Mouse (Mus musculus): ENCODE measurements around the gene Ruvbl2. TPM values are rescaled to one million over a fixed set of nuclear protein-coding genes. Genes with fewer than 3 reads are reported as not detected.
"Not testable (repeated sequence)": the region's sequence is repeated elsewhere in the genome, so short reads cannot be mapped to it uniquely, and the experiment has no call there.

Ruvbl2 gene
- polyA plus RNA-seq, 1 experiment from 2014 or later = 173 TPM

DNA sequence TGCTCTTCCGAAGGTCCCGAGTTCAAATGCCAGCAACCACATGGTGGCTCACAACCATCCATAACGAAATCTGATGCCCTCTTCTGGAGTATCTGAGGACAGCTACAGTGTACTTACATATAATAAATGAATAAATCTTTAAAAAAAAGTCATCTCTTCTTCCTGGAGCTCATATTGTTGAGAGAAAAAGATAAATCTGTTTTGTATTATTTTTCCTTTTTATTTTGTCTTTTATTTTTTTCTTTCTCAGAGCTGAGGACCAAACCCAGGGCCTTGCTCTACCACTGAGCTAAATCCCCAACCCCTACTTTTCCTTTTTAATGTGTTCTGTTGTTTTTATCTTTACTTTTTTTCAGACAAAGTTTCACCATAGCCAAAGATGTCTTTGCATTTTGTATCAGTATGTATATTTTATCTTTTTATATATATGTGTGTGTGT is 41.5 kb downstream of the Ruvbl2 start:
- Histone ChIP-seq H3K4me3 (ENCODE audit: low read depth, low read length) (peak overlapping the region; percentile 75), H3K4me2 (peak overlapping the region; percentile 69), H3K36me3 (ENCODE audit: insufficient read depth) (peaks cover 30% of the 10 kb centered on the region), H3K27ac (ENCODE audit: low read depth) (peak overlapping the region; percentile 85)
- ATAC-seq (ENCODE audit: insufficient read depth) = peak; percentile 42
- not testable (repeated sequence) for DNase-seq; H3K27me3 ChIP-seq (ENCODE audit: insufficient read depth, low read length); H3K9me3 ChIP-seq (ENCODE audit: low read depth, low read length); H3K4me1 ChIP-seq (ENCODE audit: insufficient read depth); H3K9ac ChIP-seq
- WGBS = 10% methylated on average over 3 of the region's 3 CpGs
- TF ChIP-seq CTCF (IDR thresholded peaks at IDR 0.05; ENCODE audit: low read depth) = peak; percentile 24; the same call in 1 of the 2 replicates

DNA sequence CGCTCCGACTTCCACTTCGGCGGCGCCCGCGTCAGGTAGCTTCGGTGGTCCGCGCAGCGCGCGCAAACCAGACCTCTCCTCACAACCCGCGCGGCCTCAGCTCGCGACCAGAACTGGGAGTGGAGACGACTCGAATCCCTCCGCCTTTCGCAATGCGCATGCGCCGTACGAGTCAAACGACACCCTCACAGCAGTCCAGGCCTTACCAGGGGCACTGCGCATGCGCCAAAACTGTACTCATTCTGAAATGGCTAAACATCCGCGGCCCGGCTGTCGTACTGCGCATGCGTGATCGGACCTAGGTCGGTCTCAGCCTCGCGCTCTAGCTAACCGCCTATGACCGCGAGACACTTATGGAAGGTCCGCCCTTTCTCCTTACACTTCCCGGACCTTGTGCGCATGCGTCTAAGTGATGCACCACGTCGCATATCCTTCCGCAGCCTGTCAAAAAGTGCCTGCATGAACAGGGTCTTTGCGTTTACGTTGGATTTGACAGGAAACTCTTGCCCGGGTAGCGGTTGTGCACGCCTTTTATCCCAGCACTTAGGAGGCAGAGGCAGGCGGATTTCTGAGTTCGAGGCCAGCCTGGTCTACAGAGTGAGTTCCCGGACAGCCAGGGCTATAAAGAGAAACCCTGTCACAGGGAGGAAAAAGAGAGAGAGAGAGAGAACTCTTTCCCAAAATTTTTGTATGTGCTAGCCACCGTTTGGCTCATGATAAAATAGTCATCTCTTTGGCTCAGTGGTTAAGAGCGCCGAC is 42.1 kb downstream of the Ruvbl2 start, which contains the start of gene Snrnp70:
TSS of gene Snrnp70 (minus strand) at position 165 of the 759 bp plus-strand sequence.
- Histone ChIP-seq H3K4me1 (ENCODE audit: insufficient read depth) (peaks cover 6% of the 10 kb centered on the region), H3K27me3 (ENCODE audit: insufficient read depth, low read length) (no peaks in the 10 kb centered on the region), H3K27ac (ENCODE audit: low read depth) (peak within 1 kb of the TSS; percentile 99), H3K4me3 (ENCODE audit: low read depth, low read length) (peak within 1 kb of the TSS; percentile 75), H3K9ac (peak within 1 kb of the TSS; percentile 90), H3K4me2 (peak within 1 kb of the TSS; percentile 100), H3K9me3 (ENCODE audit: low read depth, low read length) (no peaks in the 10 kb centered on the region), H3K36me3 (ENCODE audit: insufficient read depth) (peaks cover 33% of the 10 kb centered on the region)
- TF ChIP-seq CTCF (IDR thresholded peaks at IDR 0.05; ENCODE audit: low read depth) = 0 out of 2 replicates have a peak, but pooled peaks have one; percentile 0
- WGBS = under 1% methylated on average over 60 of the region's 60 CpGs
- peak; percentile 98 for ATAC-seq (ENCODE audit: insufficient read depth)
- peak; percentile 100 for DNase-seq

DNA sequence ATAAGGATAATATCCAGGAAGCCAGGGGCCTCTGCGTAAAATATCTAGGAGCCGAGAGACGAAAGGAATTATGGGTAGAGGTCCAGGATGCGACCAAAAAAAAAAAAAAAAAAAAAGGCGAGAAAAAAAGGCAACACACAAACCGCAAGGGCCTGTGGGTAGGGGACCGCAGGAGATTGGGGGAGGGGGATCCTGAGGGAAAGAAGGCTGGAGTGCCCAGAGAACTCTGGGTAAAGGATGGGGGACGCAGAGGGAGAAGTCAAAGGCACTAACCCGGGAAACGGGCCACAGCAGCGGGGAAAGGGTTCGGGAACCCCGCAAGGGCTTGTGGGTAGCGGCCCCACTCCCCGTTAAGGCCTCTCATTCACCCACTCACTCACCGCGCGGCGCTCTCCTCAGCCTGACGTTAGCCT is 42.8 kb downstream of the Ruvbl2 start:
- H3K9me3 ChIP-seq (ENCODE audit: low read depth, low read length) = no peaks in the 10 kb centered on the region
- H3K4me1 ChIP-seq (ENCODE audit: insufficient read depth) = peaks cover 6% of the 10 kb centered on the region
- peak overlapping the region; percentile 100 for H3K4me2 ChIP-seq
- peak overlapping the region; percentile 99 for H3K27ac ChIP-seq (ENCODE audit: low read depth)
- no peak for TF ChIP-seq CTCF (IDR thresholded peaks at IDR 0.05; ENCODE audit: low read depth)
- H3K27me3 ChIP-seq (ENCODE audit: insufficient read depth, low read length) = no peaks in the 10 kb centered on the region
- WGBS = 0% methylated on average over 19 of the region's 20 CpGs
- peak; percentile 85 for DNase-seq
- H3K9ac ChIP-seq = peak overlapping the region; percentile 90
- H3K36me3 ChIP-seq (ENCODE audit: insufficient read depth) = peaks cover 40% of the 10 kb centered on the region
- ATAC-seq (ENCODE audit: insufficient read depth) = peak; percentile 69
- peak overlapping the region; percentile 75 for H3K4me3 ChIP-seq (ENCODE audit: low read depth, low read length)

DNA sequence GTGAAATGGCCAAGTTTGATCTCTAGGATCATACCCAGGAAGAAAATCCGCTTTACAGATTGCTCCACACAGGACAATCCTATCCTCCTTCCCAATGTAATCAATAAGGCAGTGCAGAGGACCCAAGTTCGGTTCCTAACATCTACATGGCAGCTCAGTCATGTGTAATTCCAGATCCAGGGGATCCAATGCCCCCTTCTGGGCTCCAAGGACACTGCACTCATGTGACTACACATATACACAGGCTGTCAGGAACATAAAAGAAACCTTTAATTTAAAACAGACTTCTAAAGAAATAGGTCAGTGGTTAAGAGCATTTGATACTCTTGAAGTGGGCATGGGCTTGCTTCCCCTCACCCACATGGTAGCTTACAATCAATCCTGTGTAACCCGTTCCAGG is 51.8 kb downstream of the Ruvbl2 start:
- ATAC-seq (ENCODE audit: insufficient read depth) (no peak), DNase-seq (peak; percentile 34)
- H3K9me3 ChIP-seq (ENCODE audit: low read depth, low read length) = no peaks in the 10 kb centered on the region
- no peak overlapping the region for H3K9ac ChIP-seq
- H3K4me3 ChIP-seq (ENCODE audit: low read depth, low read length) = no peak overlapping the region
- H3K4me1 ChIP-seq (ENCODE audit: insufficient read depth) = no peaks in the 10 kb centered on the region
- H3K27me3 ChIP-seq (ENCODE audit: insufficient read depth, low read length) = no peaks in the 10 kb centered on the region
- H3K27ac ChIP-seq (ENCODE audit: low read depth) = no peak overlapping the region
- H3K4me2 ChIP-seq = no peak overlapping the region
- peak; percentile 47 for TF ChIP-seq CTCF (IDR thresholded peaks at IDR 0.05; ENCODE audit: low read depth)
- 86% methylated on average over 3 of the region's 3 CpGs for WGBS
- peaks cover 100% of the 10 kb centered on the region for H3K36me3 ChIP-seq (ENCODE audit: insufficient read depth)

DNA sequence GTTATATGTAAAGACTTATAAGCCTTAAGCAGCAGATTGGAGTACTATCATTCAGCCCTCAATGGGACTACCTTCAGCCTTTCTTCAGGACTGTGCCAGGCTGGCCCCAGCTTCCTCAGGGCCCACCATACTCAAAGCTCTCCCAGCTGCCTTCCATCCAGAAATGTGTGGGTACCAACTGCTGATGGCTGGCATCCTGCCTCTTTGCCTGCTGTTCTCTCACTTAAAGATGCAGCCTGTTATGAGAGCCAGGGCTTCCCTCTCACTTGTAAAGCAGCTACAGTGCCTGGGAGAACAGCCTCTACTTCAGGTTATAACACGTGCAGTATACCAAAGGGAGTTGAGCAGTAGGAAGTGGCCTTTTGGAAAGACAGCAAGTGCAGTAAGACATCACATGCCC is 61.8 kb downstream of the Ruvbl2 start:
- Histone ChIP-seq H3K9ac (no peak overlapping the region), H3K27me3 (ENCODE audit: insufficient read depth, low read length) (no peaks in the 10 kb centered on the region), H3K27ac (ENCODE audit: low read depth) (no peak overlapping the region), H3K4me2 (no peak overlapping the region), H3K9me3 (ENCODE audit: low read depth, low read length) (no peaks in the 10 kb centered on the region), H3K4me1 (ENCODE audit: insufficient read depth) (no peaks in the 10 kb centered on the region), H3K36me3 (ENCODE audit: insufficient read depth) (peaks cover 90% of the 10 kb centered on the region), H3K4me3 (ENCODE audit: low read depth, low read length) (no peak overlapping the region)
- DNase-seq (no peak), ATAC-seq (ENCODE audit: insufficient read depth) (no peak)
- 73% methylated on average over 1 of the region's 1 CpGs for WGBS
- no peak for TF ChIP-seq CTCF (IDR thresholded peaks at IDR 0.05; ENCODE audit: low read depth)

DNA sequence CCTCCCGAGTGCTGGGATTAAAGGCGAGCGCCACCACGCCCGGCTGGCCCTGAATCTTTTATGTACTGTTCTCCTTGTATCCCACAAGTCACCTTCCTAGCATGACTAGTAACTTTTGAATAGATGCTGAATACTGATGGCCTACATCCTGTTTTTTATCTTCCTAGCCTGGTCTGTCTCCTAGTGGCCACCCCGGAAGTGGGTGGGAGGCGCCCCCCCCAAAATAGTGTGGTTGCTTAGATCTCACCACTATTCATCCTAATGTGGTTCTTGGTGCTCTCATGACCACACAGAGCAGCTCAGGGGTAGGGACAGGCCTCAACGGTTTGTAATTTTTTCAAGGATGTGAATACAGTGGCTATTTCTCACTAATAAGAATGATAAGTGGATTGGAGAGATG is 63.3 kb downstream of the Ruvbl2 start:
- H3K9ac ChIP-seq = no peak overlapping the region
- 86% methylated on average over 8 of the region's 8 CpGs for WGBS

DNA sequence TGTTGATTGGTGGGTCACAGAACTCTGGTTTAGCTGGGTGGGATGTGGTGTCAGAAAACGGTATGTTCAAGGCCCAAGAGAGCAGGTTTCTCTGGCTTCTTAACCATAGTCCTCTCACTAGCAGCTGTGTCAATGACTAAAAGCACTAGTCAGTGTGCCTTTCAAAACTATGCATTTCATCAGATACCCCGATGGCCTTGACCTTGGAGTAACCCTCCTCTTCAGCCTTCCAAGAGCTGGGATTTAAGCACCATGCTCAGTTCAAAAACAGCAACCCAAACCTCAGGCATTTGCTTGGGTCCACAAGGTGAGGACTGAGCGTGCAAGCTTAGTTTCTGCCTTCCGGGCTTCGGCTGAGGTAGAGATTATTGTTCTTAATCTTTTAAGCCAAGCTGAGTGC is 65.5 kb downstream of the Ruvbl2 start:
- Histone ChIP-seq H3K9ac (no peak overlapping the region), H3K27ac (ENCODE audit: low read depth) (no peak overlapping the region), H3K27me3 (ENCODE audit: insufficient read depth, low read length) (peaks cover 22% of the 10 kb centered on the region), H3K4me3 (ENCODE audit: low read depth, low read length) (no peak overlapping the region), H3K4me1 (ENCODE audit: insufficient read depth) (no peaks in the 10 kb centered on the region), H3K9me3 (ENCODE audit: low read depth, low read length) (no peaks in the 10 kb centered on the region), H3K4me2 (no peak overlapping the region), H3K36me3 (ENCODE audit: insufficient read depth) (peaks cover 53% of the 10 kb centered on the region)
- DNase-seq = no peak
- 84% methylated on average over 5 of the region's 5 CpGs for WGBS
- no peak for TF ChIP-seq CTCF (IDR thresholded peaks at IDR 0.05; ENCODE audit: low read depth)
- ATAC-seq (ENCODE audit: insufficient read depth) = no peak

More for the DNA sequence above, 63.3 kb downstream of the Ruvbl2 start:
- H3K36me3 ChIP-seq (ENCODE audit: insufficient read depth) = peaks cover 76% of the 10 kb centered on the region
- H3K4me1 ChIP-seq (ENCODE audit: insufficient read depth) = no peaks in the 10 kb centered on the region
- H3K4me2 ChIP-seq = no peak overlapping the region
- H3K27me3 ChIP-seq (ENCODE audit: insufficient read depth, low read length) = peaks cover 9% of the 10 kb centered on the region
- ATAC-seq (ENCODE audit: insufficient read depth) (no peak), DNase-seq (no peak)
- H3K27ac ChIP-seq (ENCODE audit: low read depth) = no peak overlapping the region
- H3K4me3 ChIP-seq (ENCODE audit: low read depth, low read length) = no peak overlapping the region
- H3K9me3 ChIP-seq (ENCODE audit: low read depth, low read length) = no peaks in the 10 kb centered on the region
- no peak for TF ChIP-seq CTCF (IDR thresholded peaks at IDR 0.05; ENCODE audit: low read depth)

Small RNAs within 50 kb of the gene (microRNA-seq; reads per million reads assigned to microRNA genes)
- not detected for gene Gm22133 (ENCODE audit: borderline number of aligned reads)

Other genes starting within 250 kb of the Ruvbl2 start
- gene Ccdc155, start 233.2 kb downstream of the Ruvbl2 start, polyA plus RNA-seq (2014; fragmentation: Nextera tagmentation; extraction: Ambion mirVana) = 0.19 and 0.38 TPM in 2 replicates
- 0.45 TPM in 1 of 2 replicates, not detected in the other for gene Dkkl1, start 225.9 kb downstream of the Ruvbl2 start, polyA plus RNA-seq (2014; fragmentation: Nextera tagmentation; extraction: Ambion mirVana)
- gene Tead2, start 222.3 kb downstream of the Ruvbl2 start, polyA plus RNA-seq (2014; fragmentation: Nextera tagmentation; extraction: Ambion mirVana) = 204 and 222 TPM in 2 replicates
- 2.1 and 2.9 TPM in 2 replicates for gene Cd37, start 199.0 kb downstream of the Ruvbl2 start, polyA plus RNA-seq (2014; fragmentation: Nextera tagmentation; extraction: Ambion mirVana)
- gene Slc6a16, start 197.0 kb downstream of the Ruvbl2 start, polyA plus RNA-seq (2014; fragmentation: Nextera tagmentation; extraction: Ambion mirVana) = not detected in 2 replicates
- not detected in 2 replicates for gene Slc6a21, start 160.6 kb downstream of the Ruvbl2 start, polyA plus RNA-seq (2014; fragmentation: Nextera tagmentation; extraction: Ambion mirVana)
- gene Trpm4, start 104.3 kb downstream of the Ruvbl2 start, polyA plus RNA-seq (2014; fragmentation: Nextera tagmentation; extraction: Ambion mirVana) = 11.4 and 15.7 TPM in 2 replicates
- 0.58 and 1.2 TPM in 2 replicates for gene Hrc, start 102.8 kb downstream of the Ruvbl2 start, polyA plus RNA-seq (2014; fragmentation: Nextera tagmentation; extraction: Ambion mirVana)
- gene Ppfia3, start 71.1 kb downstream of the Ruvbl2 start, polyA plus RNA-seq (2014; fragmentation: Nextera tagmentation; extraction: Ambion mirVana) = 3.1 and 3.2 TPM in 2 replicates
- gene Lin7b, start 67.5 kb downstream of the Ruvbl2 start, polyA plus RNA-seq (2014; fragmentation: Nextera tagmentation; extraction: Ambion mirVana) = 0.30 and 0.87 TPM in 2 replicates
- gene Snrnp70, start 42.4 kb downstream of the Ruvbl2 start, polyA plus RNA-seq (2014; fragmentation: Nextera tagmentation; extraction: Ambion mirVana) = 74.0 and 88.2 TPM in 2 replicates
- gene Kcna7, start 32.4 kb downstream of the Ruvbl2 start, polyA plus RNA-seq (2014; fragmentation: Nextera tagmentation; extraction: Ambion mirVana) = 0.08 TPM in 1 of 2 replicates, not detected in the other
- 1.9 and 2.2 TPM in 2 replicates for gene Ntf5, start 24.4 kb downstream of the Ruvbl2 start, polyA plus RNA-seq (2014; fragmentation: Nextera tagmentation; extraction: Ambion mirVana)
- gene Lhb, start 17.3 kb downstream of the Ruvbl2 start, polyA plus RNA-seq (2014; fragmentation: Nextera tagmentation; extraction: Ambion mirVana) = not detected in 2 replicates
- 35.7 and 36.0 TPM in 2 replicates for gene Gys1, start 3.3 kb downstream of the Ruvbl2 start, polyA plus RNA-seq (2014; fragmentation: Nextera tagmentation; extraction: Ambion mirVana)
- gene Ftl1, start 21.8 kb upstream of the Ruvbl2 start, polyA plus RNA-seq (2014; fragmentation: Nextera tagmentation; extraction: Ambion mirVana) = 4,463 and 4,749 TPM in 2 replicates
- 135 and 139 TPM in 2 replicates for gene Bax, start 28.8 kb upstream of the Ruvbl2 start, polyA plus RNA-seq (2014; fragmentation: Nextera tagmentation; extraction: Ambion mirVana)
- gene Tulp2, start 43.8 kb upstream of the Ruvbl2 start, polyA plus RNA-seq (2014; fragmentation: Nextera tagmentation; extraction: Ambion mirVana) = 0.47 and 0.86 TPM in 2 replicates
- gene Gm45808, start 48.7 kb upstream of the Ruvbl2 start, polyA plus RNA-seq (2014; fragmentation: Nextera tagmentation; extraction: Ambion mirVana) = not detected in 2 replicates
- gene Dhdh, start 50.7 kb upstream of the Ruvbl2 start, polyA plus RNA-seq (2014; fragmentation: Nextera tagmentation; extraction: Ambion mirVana) = 3.0 and 3.3 TPM in 2 replicates
- gene Nucb1, start 72.3 kb upstream of the Ruvbl2 start, polyA plus RNA-seq (2014; fragmentation: Nextera tagmentation; extraction: Ambion mirVana) = 194 and 201 TPM in 2 replicates
- 15.6 and 17.5 TPM in 2 replicates for gene Ppp1r15a, start 88.2 kb upstream of the Ruvbl2 start, polyA plus RNA-seq (2014; fragmentation: Nextera tagmentation; extraction: Ambion mirVana)
- gene Plekha4, start 88.2 kb upstream of the Ruvbl2 start, polyA plus RNA-seq (2014; fragmentation: Nextera tagmentation; extraction: Ambion mirVana) = 1.9 and 2.1 TPM in 2 replicates
- gene Hsd17b14, start 116.8 kb upstream of the Ruvbl2 start, polyA plus RNA-seq (2014; fragmentation: Nextera tagmentation; extraction: Ambion mirVana) = 0.57 and 0.66 TPM in 2 replicates
- 48.9 and 53.4 TPM in 2 replicates for gene Bcat2, start 132.1 kb upstream of the Ruvbl2 start, polyA plus RNA-seq (2014; fragmentation: Nextera tagmentation; extraction: Ambion mirVana)
- not detected in 2 replicates for gene Fgf21, start 177.4 kb upstream of the Ruvbl2 start, polyA plus RNA-seq (2014; fragmentation: Nextera tagmentation; extraction: Ambion mirVana)
- gene Fut1, start 179.2 kb upstream of the Ruvbl2 start, polyA plus RNA-seq (2014; fragmentation: Nextera tagmentation; extraction: Ambion mirVana) = 0.13 and 0.58 TPM in 2 replicates
- 0.28 and 0.35 TPM in 2 replicates for gene Izumo1, start 183.7 kb upstream of the Ruvbl2 start, polyA plus RNA-seq (2014; fragmentation: Nextera tagmentation; extraction: Ambion mirVana)
- 29.4 and 35.3 TPM in 2 replicates for gene Rasip1, start 189.4 kb upstream of the Ruvbl2 start, polyA plus RNA-seq (2014; fragmentation: Nextera tagmentation; extraction: Ambion mirVana)
- 8.1 and 9.2 TPM in 2 replicates for gene Mamstr, start 201.9 kb upstream of the Ruvbl2 start, polyA plus RNA-seq (2014; fragmentation: Nextera tagmentation; extraction: Ambion mirVana)
- 0.22 and 0.75 TPM in 2 replicates for gene Fut2, start 228.3 kb upstream of the Ruvbl2 start, polyA plus RNA-seq (2014; fragmentation: Nextera tagmentation; extraction: Ambion mirVana)
- gene Ntn5, start 245.9 kb upstream of the Ruvbl2 start, polyA plus RNA-seq (2014; fragmentation: Nextera tagmentation; extraction: Ambion mirVana) = 0.28 and 0.30 TPM in 2 replicates